Mouse (Mus musculus): Measurements from ENCODE around the gene Gm28168. TPM values are rescaled to one million over a fixed set of nuclear protein-coding genes. Genes with fewer than 3 reads are reported as not detected.
"Not testable (repeated sequence)": the region's sequence is repeated elsewhere in the genome, so short reads cannot be mapped to it uniquely, and the experiment has no call there.

Gm28168 gene
- total RNA-seq (2014; rRNA removed) (not detected in 2 replicates), polyA plus RNA-seq (2015; fragmentation: Nextera tagmentation; extraction: Ambion mirVana) (not detected in 2 replicates)

GRCm38 (mm10) chr1:117927715-117928114, at the start of gene Gm28168:
Gene Gm28168, plus strand, starts transcription at chr1:117928015.
- not testable (repeated sequence) for H3K9ac ChIP-seq (replicated peaks; ENCODE audit: low read length); H3K4me1 ChIP-seq (ENCODE audit: insufficient read depth, low read length); H3K9me3 ChIP-seq (ENCODE audit: low read length); H3K27me3 ChIP-seq (ENCODE audit: insufficient read depth, low read length); H3K27ac ChIP-seq; DNase-seq (ENCODE audit: low spot score); H3K36me3 ChIP-seq (ENCODE audit: insufficient read depth, low read length); ATAC-seq; H3K4me2 ChIP-seq (ENCODE audit: low read depth, low read length); H3K4me3 ChIP-seq (ENCODE audit: low read length)
- 73% methylated on average over 1 of the region's 1 CpGs for WGBS

DNA sequence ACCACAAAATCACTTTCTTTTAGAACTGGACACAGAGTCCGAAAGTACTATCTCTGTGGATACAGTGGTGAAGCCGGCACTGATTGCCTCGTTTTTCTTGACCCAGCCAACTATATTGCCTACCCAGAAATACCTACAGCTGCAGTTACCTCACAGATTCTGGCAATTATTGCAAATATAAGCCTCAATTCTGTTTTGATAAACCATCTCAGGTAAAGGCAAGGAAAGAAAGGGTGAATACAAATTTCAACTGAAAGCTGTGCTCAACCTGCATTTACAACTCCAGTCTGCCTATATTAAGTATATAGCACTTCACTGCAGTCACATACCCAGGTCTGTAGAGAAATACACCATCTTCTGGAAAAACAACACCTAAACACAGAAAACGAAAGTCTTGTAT, 37.8 kb downstream of the Gm28168 start, which contains the start of gene Gm7145:
Gm7145 (plus strand) TSS at position 301 of the 400 bp plus-strand sequence.
- ATAC-seq (no peak), DNase-seq (ENCODE audit: low spot score) (no peak)
- no peak for TF ChIP-seq CTCF (IDR thresholded peaks at IDR 0.05; ENCODE audit: low read depth)
- Histone ChIP-seq H3K27me3 (ENCODE audit: insufficient read depth, low read length) (no peaks in the 10 kb centered on the region), H3K9ac (replicated peaks; ENCODE audit: low read length) (no peak within 1 kb of the TSS), H3K27ac (no peak within 1 kb of the TSS), H3K36me3 (ENCODE audit: insufficient read depth, low read length) (no peaks in the 10 kb centered on the region), H3K4me1 (ENCODE audit: insufficient read depth, low read length) (no peaks in the 10 kb centered on the region), H3K4me2 (ENCODE audit: low read depth, low read length) (no peak within 1 kb of the TSS), H3K4me3 (ENCODE audit: low read length) (no peak within 1 kb of the TSS), H3K9me3 (ENCODE audit: low read length) (no peaks in the 10 kb centered on the region)
- 77% methylated on average over 4 of the region's 4 CpGs for WGBS

Other genes with a start within 250 kb of the Gm28168 start
- not detected in 2 replicates for gene Gm28363, start 230.9 kb upstream of the Gm28168 start, total RNA-seq (2014; rRNA removed)
- not detected in 2 replicates for gene Gm28363, start 230.9 kb upstream of the Gm28168 start, polyA plus RNA-seq (2015; fragmentation: Nextera tagmentation; extraction: Ambion mirVana)
- not detected in 2 replicates for gene B020011L13Rik, start 146.9 kb upstream of the Gm28168 start, total RNA-seq (2014; rRNA removed)
- not detected in 2 replicates for gene B020011L13Rik, start 146.9 kb upstream of the Gm28168 start, polyA plus RNA-seq (2015; fragmentation: Nextera tagmentation; extraction: Ambion mirVana)
- gene Gm28360, start 97.9 kb upstream of the Gm28168 start, total RNA-seq (2014; rRNA removed): not detected in 2 replicates
- not detected in 2 replicates for gene Gm28360, start 97.9 kb upstream of the Gm28168 start, polyA plus RNA-seq (2015; fragmentation: Nextera tagmentation; extraction: Ambion mirVana)
- not detected in 2 replicates for gene Gm7145, start 37.9 kb downstream of the Gm28168 start, total RNA-seq (2014; rRNA removed)
- gene Gm7145, start 37.9 kb downstream of the Gm28168 start, polyA plus RNA-seq (2015; fragmentation: Nextera tagmentation; extraction: Ambion mirVana): not detected in 2 replicates
- not detected in 2 replicates for gene Gm29106, start 248.5 kb downstream of the Gm28168 start, total RNA-seq (2014; rRNA removed)
- 0.14 TPM in 2 replicates for gene Gm29106, start 248.5 kb downstream of the Gm28168 start, polyA plus RNA-seq (2015; fragmentation: Nextera tagmentation; extraction: Ambion mirVana)

All from hindbrain, postnatal 0 days (tissue).